Comparison of ENCODE assay signal across 10 mouse cellular contexts in genomic region chr14:54860511-54860910, GRCm38 (mm10). TPM values are rescaled to one million over a fixed set of nuclear protein-coding genes. Genes with fewer than 3 reads are reported as not detected.
DNase-seq lines count a peak whose midpoint lies in the region; ATAC-seq and TF ChIP-seq lines count a peak whose summit lies in the region.
"Had no signal": no experiment of that assay in that cellular context is flagged by ENCODE, and none has a peak within 500 bp of the region (broad histone marks: within the 10 kb centered on the region; RNA-seq: fewer than 3 reads in every experiment).

No protein-coding gene starts in this region.

- TF ChIP-seq CTCF in CH12.LX (conservative IDR thresholded peaks at IDR 0.05 in 1 of 2, IDR thresholded peaks at IDR 0.05 in 1 of 2; ENCODE audit: low read depth in 2 of 2, low read length in 2 of 2), result peak; percentile 71 to 81

- no peaks in the 10 kb centered on the region for H3K79me2 ChIP-seq in CH12.LX (replicated peaks; ENCODE audit: control insufficient read depth, extremely low read depth, insufficient read depth, poor library complexity, severe bottlenecking)

- H3K4me3 ChIP-seq in kidney, embryonic 16.5 days (ENCODE audit: low read length), result no peak overlapping the region
- H3K4me3 ChIP-seq in CH12.LX (replicated peaks in 1 of 3; ENCODE audit: low read depth in 2 of 3, low read length in 2 of 3, poor library complexity in 1 of 3), result no peak overlapping the region
- H3K4me3 ChIP-seq: limb, embryonic 15.5 days; stomach, embryonic 15.5 days had no signal

- peaks cover 17% of the 10 kb centered on the region for H3K36me3 ChIP-seq in kidney, embryonic 16.5 days (ENCODE audit: insufficient read depth, low read length)
- peaks cover 0 to 11% of the 10 kb centered on the region in 2 experiments for H3K36me3 ChIP-seq in CH12.LX (replicated peaks in 1 of 2; ENCODE audit: control insufficient read depth in 1 of 2, insufficient read depth in 1 of 2, low read length in 1 of 2)

- H3K4me2 ChIP-seq in kidney, embryonic 16.5 days (replicated peaks; ENCODE audit: low read depth, low read length), result no peak overlapping the region
- H3K4me2 ChIP-seq in CH12.LX (ENCODE audit: insufficient read depth, low read depth, poor library complexity, severe bottlenecking), result no peak overlapping the region
- H3K4me2 ChIP-seq: limb, embryonic 15.5 days; stomach, embryonic 15.5 days had no signal

- in situ Hi-C loops in CH12.LX (cut with MboI; ENCODE audit: low pct_ligation_motif_present, low pct_unique_long_range_greater_than_20kb, low sequenced_read_pairs), result no loop called here

- ATAC-seq in kidney, embryonic 16.5 days (ENCODE audit: low FRiP score, low TSS enrichment), result no peak
- peak; percentile 39; the same call in 1 of the 2 replicates for ATAC-seq in neutrophil, adult 5-6 weeks (ENCODE audit: extremely low read depth, insufficient number of reproducible peaks, low FRiP score, poor library complexity, severe bottlenecking)
- no peak for ATAC-seq in erythroblast, adult 5-6 weeks (replicated peaks; ENCODE audit: low FRiP score, poor library complexity, severe bottlenecking)

- peak; percentile 45 for DNase-seq in kidney, adult 11 months
- DNase-seq in CH12.LX (ENCODE audit: extremely low read depth) (peak; percentile 51), ZHBTc4 (ENCODE audit: low read depth, low spot score) (peak; percentile 66)
- peak; percentile 50 for DNase-seq in embryo, embryonic 9.5 days (ENCODE audit: extremely low spot score)
- peak; percentile 55 for DNase-seq in layer of hippocampus, adult 9-10 months (ENCODE audit: low spot score)

- dilution Hi-C loops in CH12.LX (cut with MboI; ENCODE audit: extremely low pct_ligation_motif_present, extremely low pct_unique_long_range_greater_than_20kb, low sequenced_read_pairs), result no loop called here

- TF ChIP-seq RAD21 in CH12.LX (IDR thresholded peaks at IDR 0.05; ENCODE audit: low read depth, low read length), result peak; percentile 36

- H3K27ac ChIP-seq in kidney, embryonic 16.5 days (ENCODE audit: low read length), result no peak overlapping the region
- no peak overlapping the region for H3K27ac ChIP-seq in CH12.LX (ENCODE audit: insufficient read depth, low read depth)
- H3K27ac ChIP-seq: limb, embryonic 15.5 days; stomach, embryonic 15.5 days had no signal

- H3K9ac ChIP-seq in kidney, embryonic 16.5 days (replicated peaks; ENCODE audit: low read length), result no peak overlapping the region
- H3K9ac ChIP-seq in CH12.LX (ENCODE audit: insufficient read depth, low read depth), result no peak overlapping the region
- H3K9ac ChIP-seq: limb, embryonic 15.5 days; stomach, embryonic 15.5 days had no signal

- H3K9me3 ChIP-seq in kidney, embryonic 16.5 days (ENCODE audit: low read length), result no peaks in the 10 kb centered on the region
- H3K9me3 ChIP-seq in CH12.LX (replicated peaks; ENCODE audit: low read length), result no peaks in the 10 kb centered on the region
- H3K9me3 ChIP-seq: limb, embryonic 15.5 days; stomach, embryonic 15.5 days had no signal

- H3K4me1 ChIP-seq in kidney, embryonic 16.5 days (ENCODE audit: insufficient read depth, low read length), result 0 out of 2 replicates have a peak, but pooled peaks cover 2% of the 10 kb centered on the region
- peaks cover 0 to 13% of the 10 kb centered on the region in 2 experiments; a peak in 2 of 4 replicates for H3K4me1 ChIP-seq in CH12.LX (ENCODE audit: control insufficient read depth in 1 of 2, insufficient read depth in 2 of 2)
- H3K4me1 ChIP-seq: stomach, embryonic 15.5 days had no signal

- TF ChIP-seq EP300 in CH12.LX (IDR thresholded peaks at IDR 0.05; ENCODE audit: low read length), result no peak

- 50% methylated on average over 2 of the region's 2 CpGs for WGBS in kidney, embryonic 16.5 days

- TF ChIP-seq POLR2A in CH12.LX (IDR thresholded peaks at IDR 0.05; ENCODE audit: low read depth, low read length), result no peak

- no peaks in the 10 kb centered on the region for H3K27me3 ChIP-seq in kidney, embryonic 16.5 days (ENCODE audit: insufficient read depth, low read length)
- no peaks in the 10 kb centered on the region for H3K27me3 ChIP-seq in CH12.LX (replicated peaks)
- H3K27me3 ChIP-seq: limb, embryonic 15.5 days; stomach, embryonic 15.5 days had no signal

TF ChIP-seq in CH12.LX, 34 proteins besides CTCF, POLR2A, EP300 and RAD21:
- TF ChIP-seq ZKSCAN1 (IDR thresholded peaks at IDR 0.05; ENCODE audit: borderline replicate concordance, low read depth, low read length) (no peak), HCFC1 (IDR thresholded peaks at IDR 0.05; ENCODE audit: low read depth, low read length) (no peak), SMC3 (IDR thresholded peaks at IDR 0.05; ENCODE audit: low read depth, low read length) (peak; percentile 52)

RNA-seq across cellular contexts. Expression of gene Homez, which starts 10.2 kb away (rescaled TPM):
- polyA plus RNA-seq in kidney, embryonic 16.5 days (2015; fragmentation: Nextera tagmentation; extraction: Ambion mirVana), result 18.0 and 19.9 TPM in 2 replicates
- total RNA-seq in CH12.LX (2012; rRNA removed) (2.3 and 3.7 TPM in 2 replicates), CH12.LX (2014; rRNA removed) (3.5 TPM in 2 replicates)
- 2.3 and 7.2 TPM in 2 replicates for polyA plus RNA-seq in CH12.LX (2012; ENCODE audit: insufficient read length, low read depth)
- total RNA-seq in neutrophil, adult 5-6 weeks (2017), result 9.2 and 9.7 TPM in 2 replicates
- total RNA-seq in erythroblast, adult 5-6 weeks (2015; ENCODE audit: low replicate concordance), result 0.63 TPM in 1 of 2 replicates, not detected in the other
- total RNA-seq in erythroblast, adult 5-6 weeks (2017; ENCODE audit: low replicate concordance), result 2.5 and 5.6 TPM in 2 replicates

RNA-seq across cellular contexts. Expression of gene Ppp1r3e, which starts 16.8 kb away (rescaled TPM):
- polyA plus RNA-seq in kidney, embryonic 16.5 days (2015; fragmentation: Nextera tagmentation; extraction: Ambion mirVana), result 1.6 and 1.7 TPM in 2 replicates
- total RNA-seq in CH12.LX (2012; rRNA removed), result 1.3 and 1.6 TPM in 2 replicates
- 0.51 and 0.55 TPM in 2 replicates for total RNA-seq in CH12.LX (2014; rRNA removed)
- polyA plus RNA-seq in CH12.LX (2012; ENCODE audit: insufficient read length, low read depth), result 1.2 and 1.4 TPM in 2 replicates
- 0.47 TPM in 1 of 2 replicates, not detected in the other for total RNA-seq in neutrophil, adult 5-6 weeks (2017)
- 1.9 TPM in 1 of 2 replicates, not detected in the other for total RNA-seq in erythroblast, adult 5-6 weeks (2015; ENCODE audit: low replicate concordance)
- total RNA-seq in erythroblast, adult 5-6 weeks (2017; ENCODE audit: low replicate concordance), result 0.70 and 3.7 TPM in 2 replicates

RNA-seq across cellular contexts. Expression of gene Bcl2l2, which starts 22.7 kb away (rescaled TPM):
- polyA plus RNA-seq in kidney, embryonic 16.5 days (2015; fragmentation: Nextera tagmentation; extraction: Ambion mirVana), result 5.0 and 5.1 TPM in 2 replicates
- total RNA-seq in CH12.LX (2012; rRNA removed) (4.8 and 6.2 TPM in 2 replicates), CH12.LX (2014; rRNA removed) (0.32 and 0.50 TPM in 2 replicates)
- 0.46 and 0.76 TPM in 2 replicates for polyA plus RNA-seq in CH12.LX (2012; ENCODE audit: insufficient read length, low read depth)
- 3.6 and 6.6 TPM in 2 replicates for total RNA-seq in neutrophil, adult 5-6 weeks (2017)
- total RNA-seq in erythroblast, adult 5-6 weeks (2015; ENCODE audit: low replicate concordance), result 0.77 and 0.84 TPM in 2 replicates
- total RNA-seq in erythroblast, adult 5-6 weeks (2017; ENCODE audit: low replicate concordance), result 1.0 and 4.6 TPM in 2 replicates

RNA-seq across cellular contexts. Expression of gene Gm20521, which starts 22.7 kb away (rescaled TPM):
- 0.16 and 0.45 TPM in 2 replicates for polyA plus RNA-seq in kidney, embryonic 16.5 days (2015; fragmentation: Nextera tagmentation; extraction: Ambion mirVana)
- total RNA-seq in CH12.LX (2012; rRNA removed), result 0.13 TPM in 1 of 2 replicates, not detected in the other
- total RNA-seq in CH12.LX (2014; rRNA removed), result not detected in 2 replicates
- not detected in 2 replicates for polyA plus RNA-seq in CH12.LX (2012; ENCODE audit: insufficient read length, low read depth)
- not detected in 2 replicates for total RNA-seq in neutrophil, adult 5-6 weeks (2017)
- total RNA-seq in erythroblast, adult 5-6 weeks (2015; ENCODE audit: low replicate concordance), result not detected in 2 replicates
- total RNA-seq in erythroblast, adult 5-6 weeks (2017; ENCODE audit: low replicate concordance), result not detected in 2 replicates

RNA-seq across cellular contexts. Expression of gene Pabpn1, which starts 31.8 kb away (rescaled TPM):
- 135 and 141 TPM in 2 replicates for polyA plus RNA-seq in kidney, embryonic 16.5 days (2015; fragmentation: Nextera tagmentation; extraction: Ambion mirVana)
- total RNA-seq in CH12.LX (2012; rRNA removed) (56.8 and 73.7 TPM in 2 replicates), CH12.LX (2014; rRNA removed) (85.5 and 88.0 TPM in 2 replicates)
- 275 and 302 TPM in 2 replicates for polyA plus RNA-seq in CH12.LX (2012; ENCODE audit: insufficient read length, low read depth)
- total RNA-seq in neutrophil, adult 5-6 weeks (2017), result 198 and 209 TPM in 2 replicates
- total RNA-seq in erythroblast, adult 5-6 weeks (2015; ENCODE audit: low replicate concordance), result 26.3 and 41.1 TPM in 2 replicates
- 54.6 and 55.9 TPM in 2 replicates for total RNA-seq in erythroblast, adult 5-6 weeks (2017; ENCODE audit: low replicate concordance)
